Mouse (Mus musculus): ENCODE data around the gene Dgkg. TPM values are rescaled to one million over a fixed set of nuclear protein-coding genes. Genes with fewer than 3 reads are reported as not detected.

The Dgkg gene
- polyA plus RNA-seq, 1 experiment from 2014 or later = 0.08 TPM

DNA sequence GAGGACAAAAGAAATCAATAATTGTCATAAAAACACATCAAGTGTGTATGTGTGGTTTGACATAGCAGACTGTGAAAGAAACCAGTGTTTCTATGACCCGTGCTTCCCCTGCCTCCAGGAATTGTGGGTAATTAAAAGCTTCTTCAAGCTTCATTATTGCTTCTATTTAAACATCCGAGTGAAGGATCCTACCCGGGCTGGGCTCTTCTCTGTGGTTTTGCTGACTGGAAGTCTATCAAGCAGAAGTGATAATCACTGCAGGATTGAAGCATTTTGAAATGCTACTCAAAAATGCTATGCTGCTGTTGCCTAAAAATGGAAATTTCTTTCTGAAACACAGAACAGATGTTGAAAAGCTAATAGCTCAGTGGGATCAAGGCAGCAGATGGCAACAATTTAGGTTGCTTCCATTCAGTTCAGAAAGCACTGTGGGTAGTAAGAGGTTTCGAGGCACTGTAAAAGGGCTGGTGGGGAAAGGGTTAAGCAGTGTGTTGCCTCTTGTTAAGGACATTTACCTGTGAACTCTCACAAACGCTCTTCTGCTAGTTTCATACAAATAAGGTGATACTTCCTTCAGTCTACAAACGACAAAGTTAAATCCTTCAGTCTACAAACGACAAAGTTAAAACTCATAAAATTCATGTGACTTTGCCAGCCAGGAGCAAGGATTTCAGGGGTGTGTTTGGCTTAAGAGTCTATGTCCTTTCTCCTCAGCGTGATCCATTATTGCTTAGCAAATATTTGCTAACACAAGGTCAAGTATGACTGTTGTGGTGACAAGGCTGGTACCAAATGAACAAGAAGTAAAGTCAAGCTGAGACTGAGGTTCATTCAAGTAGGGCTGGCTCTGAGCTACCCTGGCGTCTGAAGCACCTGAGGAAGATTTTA, 43.6 kb downstream of the Dgkg start:
- no peaks in the 10 kb centered on the region for H3K27me3 ChIP-seq
- no peak overlapping the region for H3K27ac ChIP-seq
- no peaks in the 10 kb centered on the region for H3K4me1 ChIP-seq
- H3K4me3 ChIP-seq = no peak overlapping the region
- WGBS = 33% methylated on average over 9 of the region's 9 CpGs
- no peaks in the 10 kb centered on the region for H3K36me3 ChIP-seq
- H3K9ac ChIP-seq = no peak overlapping the region
- H3K4me2 ChIP-seq (replicated peaks) = no peak overlapping the region
- H3K9me3 ChIP-seq = no peaks in the 10 kb centered on the region
- no peak for ATAC-seq (ENCODE audit: low FRiP score, low read depth)

DNA sequence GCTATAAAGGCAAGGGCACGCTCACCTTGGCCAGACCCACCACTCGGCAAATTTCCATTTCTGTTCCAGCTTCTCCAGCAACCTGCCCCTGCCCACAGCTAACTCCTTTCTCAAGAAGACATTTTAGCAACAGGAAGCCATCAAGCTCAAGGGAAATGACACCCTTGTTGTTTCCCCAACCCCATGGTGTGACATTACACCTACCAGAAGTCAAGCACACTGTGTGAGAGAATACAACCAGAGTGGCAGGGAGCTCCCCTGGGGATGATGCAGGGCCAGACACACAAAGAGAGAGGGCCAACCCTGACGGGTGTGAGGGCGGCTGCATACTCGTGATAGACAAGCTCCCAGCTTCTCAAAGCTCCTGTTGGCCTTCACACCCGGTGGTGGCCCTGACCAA, 49.0 kb downstream of the Dgkg start:
- Histone ChIP-seq H3K27me3 (no peaks in the 10 kb centered on the region), H3K36me3 (no peaks in the 10 kb centered on the region), H3K9ac (no peak overlapping the region), H3K4me2 (replicated peaks) (no peak overlapping the region), H3K27ac (no peak overlapping the region), H3K4me3 (no peak overlapping the region), H3K9me3 (no peaks in the 10 kb centered on the region), H3K4me1 (no peaks in the 10 kb centered on the region)
- no peak for ATAC-seq (ENCODE audit: low FRiP score, low read depth)
- WGBS = 47% methylated on average over 6 of the region's 6 CpGs

DNA sequence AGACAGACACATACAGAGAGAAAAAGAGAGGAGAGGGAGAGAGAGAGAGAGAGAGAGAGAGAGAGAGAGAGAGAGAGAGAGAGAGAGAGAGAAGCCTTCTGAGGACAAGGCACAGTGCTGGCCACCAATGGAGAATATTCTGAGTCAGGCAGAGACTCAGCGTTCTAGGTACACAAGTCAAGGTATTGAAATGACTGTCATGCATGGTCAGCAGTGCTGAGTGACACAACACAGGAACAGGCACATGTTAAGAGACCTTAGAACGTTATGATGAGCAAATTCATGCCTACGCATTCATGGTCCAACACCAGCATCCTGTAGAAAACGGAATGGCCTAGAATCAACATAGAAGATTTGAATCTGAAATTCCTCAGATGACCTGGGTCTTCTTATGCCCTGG, 50.0 kb downstream of the Dgkg start:
- no peaks in the 10 kb centered on the region for H3K4me1 ChIP-seq
- no peak overlapping the region for H3K4me3 ChIP-seq
- ATAC-seq (ENCODE audit: low FRiP score, low read depth) = no peak
- no peak overlapping the region for H3K27ac ChIP-seq
- 92% methylated on average over 4 of the region's 4 CpGs for WGBS
- H3K9ac ChIP-seq = no peak overlapping the region
- H3K27me3 ChIP-seq = no peaks in the 10 kb centered on the region
- no peak overlapping the region for H3K4me2 ChIP-seq (replicated peaks)
- H3K36me3 ChIP-seq = no peaks in the 10 kb centered on the region
- no peaks in the 10 kb centered on the region for H3K9me3 ChIP-seq

DNA sequence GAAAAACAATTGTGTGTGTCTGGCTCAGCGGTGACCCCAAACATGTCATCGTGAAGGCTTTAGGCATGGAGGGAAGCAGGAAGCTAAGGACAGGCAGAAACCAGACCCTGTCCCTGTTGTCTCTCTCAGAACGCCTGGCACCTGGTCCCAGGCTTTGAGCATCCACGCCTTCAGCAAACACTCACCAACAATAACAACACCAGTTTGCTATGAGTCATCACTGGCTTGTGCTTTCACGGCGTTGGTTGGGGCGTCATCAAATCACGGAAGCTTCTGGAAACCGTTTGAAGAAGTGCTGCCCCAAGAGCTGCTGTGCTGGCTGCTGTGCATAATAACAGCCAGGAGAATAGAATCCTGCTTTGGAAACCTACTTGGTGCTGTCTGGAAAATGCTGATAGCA, 54.6 kb downstream of the Dgkg start:
- no peak overlapping the region for H3K4me3 ChIP-seq
- no peak for ATAC-seq (ENCODE audit: low FRiP score, low read depth)
- 79% methylated on average over 9 of the region's 9 CpGs for WGBS

GRCm38 (mm10) chr16:22601756-22602155, 55.3 kb downstream of the Dgkg start:
- H3K9ac ChIP-seq = no peak overlapping the region
- no peak overlapping the region for H3K4me3 ChIP-seq
- no peak overlapping the region for H3K4me2 ChIP-seq (replicated peaks)
- H3K27ac ChIP-seq = no peak overlapping the region
- no peaks in the 10 kb centered on the region for H3K36me3 ChIP-seq
- H3K4me1 ChIP-seq = no peaks in the 10 kb centered on the region
- H3K9me3 ChIP-seq = no peaks in the 10 kb centered on the region
- ATAC-seq (ENCODE audit: low FRiP score, low read depth) = no peak
- 83% methylated on average over 3 of the region's 3 CpGs for WGBS
- no peaks in the 10 kb centered on the region for H3K27me3 ChIP-seq

More for the DNA sequence above, 54.6 kb downstream of the Dgkg start:
- Histone ChIP-seq H3K36me3 (no peaks in the 10 kb centered on the region), H3K27me3 (no peaks in the 10 kb centered on the region), H3K9me3 (no peaks in the 10 kb centered on the region), H3K4me2 (replicated peaks) (no peak overlapping the region), H3K4me1 (no peaks in the 10 kb centered on the region), H3K27ac (no peak overlapping the region), H3K9ac (no peak overlapping the region)

GRCm38 (mm10) chr16:22600108-22600699, 56.8 kb downstream of the Dgkg start:
- no peak overlapping the region for H3K4me3 ChIP-seq
- no peaks in the 10 kb centered on the region for H3K36me3 ChIP-seq
- no peaks in the 10 kb centered on the region for H3K9me3 ChIP-seq
- H3K9ac ChIP-seq = no peak overlapping the region
- H3K27me3 ChIP-seq = no peaks in the 10 kb centered on the region
- H3K27ac ChIP-seq = no peak overlapping the region
- no peak overlapping the region for H3K4me2 ChIP-seq (replicated peaks)
- WGBS = 94% methylated on average over 4 of the region's 4 CpGs
- ATAC-seq (ENCODE audit: low FRiP score, low read depth) = no peak
- H3K4me1 ChIP-seq = no peaks in the 10 kb centered on the region

- Histone ChIP-seq H3K4me3 (no peak overlapping the region), H3K27ac (no peak overlapping the region), H3K27me3 (no peaks in the 10 kb centered on the region), H3K9ac (no peak overlapping the region), H3K4me1 (no peaks in the 10 kb centered on the region), H3K9me3 (no peaks in the 10 kb centered on the region), H3K36me3 (no peaks in the 10 kb centered on the region), H3K4me2 (replicated peaks) (no peak overlapping the region)
- no peak for ATAC-seq (ENCODE audit: low FRiP score, low read depth)
- 74% methylated on average over 6 of the region's 6 CpGs for WGBS
These were observed 58.3 kb downstream of the Dgkg start for GRCm38 (mm10) chr16:22598741-22599140.

GRCm38 (mm10) chr16:22596394-22596793, 60.6 kb downstream of the Dgkg start:
- no peak overlapping the region for H3K4me2 ChIP-seq (replicated peaks)
- WGBS = 81% methylated on average over 1 of the region's 1 CpGs
- H3K4me3 ChIP-seq = no peak overlapping the region
- no peak for ATAC-seq (ENCODE audit: low FRiP score, low read depth)
- no peaks in the 10 kb centered on the region for H3K4me1 ChIP-seq
- no peaks in the 10 kb centered on the region for H3K27me3 ChIP-seq
- H3K27ac ChIP-seq = no peak overlapping the region
- no peaks in the 10 kb centered on the region for H3K36me3 ChIP-seq
- H3K9me3 ChIP-seq = no peaks in the 10 kb centered on the region
- no peak overlapping the region for H3K9ac ChIP-seq

- H3K9ac ChIP-seq = no peak overlapping the region
- no peak overlapping the region for H3K4me3 ChIP-seq
- H3K4me2 ChIP-seq (replicated peaks) = no peak overlapping the region
- no peaks in the 10 kb centered on the region for H3K36me3 ChIP-seq
- 91% methylated on average over 2 of the region's 2 CpGs for WGBS
- ATAC-seq (ENCODE audit: low FRiP score, low read depth) = no peak
- no peaks in the 10 kb centered on the region for H3K9me3 ChIP-seq
- no peaks in the 10 kb centered on the region for H3K4me1 ChIP-seq
- H3K27ac ChIP-seq = no peak overlapping the region
- no peaks in the 10 kb centered on the region for H3K27me3 ChIP-seq
These were observed 63.1 kb downstream of the Dgkg start for GRCm38 (mm10) chr16:22593907-22594306.

- no peaks in the 10 kb centered on the region for H3K4me1 ChIP-seq
- H3K9ac ChIP-seq = no peak overlapping the region
- no peak overlapping the region for H3K27ac ChIP-seq
- no peaks in the 10 kb centered on the region for H3K27me3 ChIP-seq
- no peaks in the 10 kb centered on the region for H3K9me3 ChIP-seq
- no peak for ATAC-seq (ENCODE audit: low FRiP score, low read depth)
- 79% methylated on average over 5 of the region's 5 CpGs for WGBS
- H3K4me3 ChIP-seq = no peak overlapping the region
- H3K36me3 ChIP-seq = no peaks in the 10 kb centered on the region
- H3K4me2 ChIP-seq (replicated peaks) = no peak overlapping the region
These were observed 67.4 kb downstream of the Dgkg start for GRCm38 (mm10) chr16:22589619-22590018.

- Histone ChIP-seq H3K4me1 (peaks cover 10% of the 10 kb centered on the region), H3K9me3 (no peaks in the 10 kb centered on the region), H3K4me2 (replicated peaks) (no peak overlapping the region), H3K9ac (no peak overlapping the region), H3K4me3 (no peak overlapping the region), H3K36me3 (no peaks in the 10 kb centered on the region), H3K27me3 (no peaks in the 10 kb centered on the region), H3K27ac (no peak overlapping the region)
- ATAC-seq (ENCODE audit: low FRiP score, low read depth) = no peak
- 83% methylated on average over 11 of the region's 11 CpGs for WGBS
These were observed 70.7 kb downstream of the Dgkg start for GRCm38 (mm10) chr16:22586151-22586836.

GRCm38 (mm10) chr16:22585523-22585922, 71.5 kb downstream of the Dgkg start:
- H3K4me2 ChIP-seq (replicated peaks) = no peak overlapping the region
- H3K9me3 ChIP-seq = no peaks in the 10 kb centered on the region
- H3K27ac ChIP-seq = no peak overlapping the region
- H3K4me3 ChIP-seq = no peak overlapping the region
- H3K4me1 ChIP-seq = peaks cover 10% of the 10 kb centered on the region
- 90% methylated on average over 3 of the region's 3 CpGs for WGBS
- H3K27me3 ChIP-seq = no peaks in the 10 kb centered on the region
- no peaks in the 10 kb centered on the region for H3K36me3 ChIP-seq
- ATAC-seq (ENCODE audit: low FRiP score, low read depth) = no peak
- no peak overlapping the region for H3K9ac ChIP-seq
